Mouse (Mus musculus) hindlimb bud, embryonic 11.5 days (tissue): ENCODE results near the gene Triobp.

Source experiments
- DNase-seq: peaks from one replicate; pipeline ENCODE4 v3.0.0-alpha.2; 2012; ENCODE audit warnings: low read depth, low spot score; ENCODE audit errors: extremely low spot score

The Triobp gene

DNA sequence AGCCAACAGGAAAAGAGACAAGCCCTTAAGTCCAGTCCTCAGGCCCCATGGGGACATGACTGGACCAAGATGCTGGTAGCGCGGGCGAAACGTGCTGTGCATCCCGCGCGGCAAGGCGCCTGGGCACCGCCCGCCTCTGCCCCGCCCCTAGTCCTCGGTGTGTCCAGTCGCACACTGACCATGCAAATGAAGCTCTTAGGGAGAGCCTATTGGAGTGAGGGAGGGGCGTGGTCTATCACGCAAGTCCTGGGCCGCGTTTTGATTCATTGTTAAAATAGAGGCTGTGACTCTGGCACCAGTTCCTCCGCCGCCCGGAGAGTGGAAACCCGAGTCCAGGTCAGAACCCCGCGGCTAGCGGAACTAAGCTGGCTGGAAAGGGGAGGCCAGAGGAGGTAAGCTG, at the start of gene Triobp:
Gene Triobp, plus strand, starts transcription at position 68 of the 400 bp plus-strand sequence.
- DNase-seq: no peak

DNA sequence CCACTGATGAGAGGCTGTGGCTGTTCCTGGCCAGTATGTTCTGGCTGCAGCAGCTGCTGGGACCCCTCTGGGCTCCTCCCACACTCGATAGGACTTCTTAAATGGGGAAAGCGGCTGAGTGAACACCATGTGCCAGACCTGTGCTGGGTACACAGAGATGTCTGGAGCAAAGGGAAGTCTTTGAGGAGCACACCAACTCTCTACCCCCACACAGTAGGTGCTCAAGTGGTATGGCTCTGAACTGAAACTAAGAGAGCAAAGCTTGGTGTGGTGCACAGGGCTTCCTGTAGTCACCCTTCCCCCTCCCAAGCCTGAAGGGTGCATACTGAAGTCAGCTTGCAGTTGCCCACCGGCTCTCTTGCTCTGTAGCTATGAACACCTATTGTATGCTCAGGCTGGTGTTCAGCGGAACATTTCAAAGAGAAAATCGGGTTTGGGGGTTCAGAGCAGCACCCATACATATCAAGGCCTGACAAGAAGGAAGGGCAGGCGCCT, 49.0 kb upstream of the Triobp start:
- DNase-seq: no peak

- no peak for DNase-seq
These were observed 48.1 kb upstream of the Triobp start, which contains the start of gene Gm49510 for GRCm38 (mm10) chr15:78899409-78899739. Gene Gm49510 (plus strand): TSS chr15:78899667.

- no peak for DNase-seq
These were observed 47.6 kb upstream of the Triobp start, which contains the start of gene Sh3bp1 for GRCm38 (mm10) chr15:78899740-78900584. Gene Sh3bp1 (plus strand): TSS chr15:78899768.

DNA sequence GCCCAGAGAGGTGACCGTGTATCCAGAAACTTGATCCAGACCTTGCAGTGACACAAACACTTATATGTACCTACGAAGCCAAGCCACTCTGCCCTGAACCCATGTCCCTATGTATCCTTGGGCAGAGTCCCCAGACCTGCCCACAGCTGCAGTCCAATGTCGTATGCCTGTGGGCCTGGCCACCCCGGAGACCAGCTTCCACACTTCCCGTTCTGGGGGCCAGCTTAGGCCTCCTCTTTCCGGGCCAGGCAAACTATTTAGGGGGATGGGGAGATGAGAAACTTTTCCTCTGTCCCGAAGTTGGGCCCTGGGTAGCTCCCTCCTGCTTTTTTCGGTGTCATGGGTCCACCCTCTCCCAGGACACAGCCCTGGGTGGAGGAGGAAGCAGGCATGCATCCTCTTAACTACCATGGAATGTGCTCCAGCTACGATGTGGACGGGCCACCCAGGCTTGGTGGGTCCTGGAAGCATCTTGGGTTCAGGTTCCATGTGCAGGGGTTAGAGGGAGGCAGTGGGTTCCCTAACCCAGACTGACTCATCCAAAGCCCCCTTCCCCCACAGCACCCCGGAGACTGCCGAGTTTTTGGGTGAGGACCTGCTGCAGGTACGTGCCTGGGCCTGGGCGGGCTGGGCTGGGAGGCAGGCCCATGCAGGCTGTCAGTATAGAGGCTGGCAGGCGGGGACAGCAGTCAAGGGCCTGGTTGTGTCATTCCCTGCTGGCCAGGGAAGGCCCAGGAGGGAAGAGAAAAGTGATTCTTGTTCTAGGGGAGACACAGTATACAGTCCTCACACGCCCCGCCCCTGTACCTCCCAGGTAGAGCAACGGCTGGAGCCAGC, 46.7 kb upstream of the Triobp start:
- DNase-seq: no peak

GRCm38 (mm10) chr15:78901422-78901789, 46.1 kb upstream of the Triobp start:
- no peak for DNase-seq

- DNase-seq: no peak
These were observed 44.3 kb upstream of the Triobp start for GRCm38 (mm10) chr15:78903243-78903642.

DNA sequence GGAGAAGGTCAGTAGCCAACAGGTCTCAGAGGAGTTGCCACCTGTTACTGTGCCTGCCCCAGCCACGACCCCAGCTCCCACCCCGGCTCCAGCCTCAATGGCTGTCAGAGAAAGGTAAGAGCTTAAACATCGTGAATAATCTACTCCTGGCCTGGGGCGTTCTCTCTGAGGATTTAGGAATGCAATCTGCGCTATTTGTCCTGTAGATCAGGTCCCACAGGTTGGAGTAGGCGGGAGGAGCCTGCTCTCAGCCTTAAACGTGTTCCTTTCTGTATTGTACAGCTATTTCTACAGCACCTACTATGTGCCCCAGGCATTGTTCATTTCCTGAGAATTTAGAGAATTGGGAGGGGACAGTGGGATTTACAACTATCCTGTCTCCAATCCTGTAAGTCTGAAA, 39.1 kb upstream of the Triobp start:
- DNase-seq: no peak

- DNase-seq: no peak
These were observed 38.5 kb upstream of the Triobp start for GRCm38 (mm10) chr15:78908982-78909381.

- no peak for DNase-seq
These were observed 35.5 kb upstream of the Triobp start for GRCm38 (mm10) chr15:78912040-78912439.

DNA sequence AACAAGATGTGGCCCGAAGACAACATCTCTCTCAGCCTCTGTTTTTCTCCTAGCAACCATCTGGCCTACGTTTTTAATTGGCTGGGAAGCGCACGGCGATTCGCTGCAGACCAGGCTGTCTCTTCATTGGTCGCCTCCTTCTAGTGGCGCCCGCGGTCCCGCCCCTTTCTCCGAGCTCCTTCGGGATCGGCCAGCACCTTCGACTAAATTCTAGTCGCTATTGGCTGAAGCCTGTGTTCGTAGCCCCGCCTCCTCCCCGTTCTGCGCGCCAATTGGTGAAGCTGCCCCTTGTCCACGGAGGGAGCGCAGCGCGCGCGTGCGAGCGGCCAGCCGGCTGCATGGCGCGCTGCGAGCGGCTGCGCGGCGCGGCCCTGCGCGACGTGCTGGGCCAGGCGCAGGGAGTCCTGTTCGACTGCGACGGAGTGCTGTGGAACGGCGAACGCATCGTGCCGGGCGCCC, 33.9 kb upstream of the Triobp start, which contains the start of gene Pdxp:
Gene Pdxp, plus strand, starts transcription at position 288 of the 459 bp plus-strand sequence.
- peak; percentile 87 for DNase-seq

DNA sequence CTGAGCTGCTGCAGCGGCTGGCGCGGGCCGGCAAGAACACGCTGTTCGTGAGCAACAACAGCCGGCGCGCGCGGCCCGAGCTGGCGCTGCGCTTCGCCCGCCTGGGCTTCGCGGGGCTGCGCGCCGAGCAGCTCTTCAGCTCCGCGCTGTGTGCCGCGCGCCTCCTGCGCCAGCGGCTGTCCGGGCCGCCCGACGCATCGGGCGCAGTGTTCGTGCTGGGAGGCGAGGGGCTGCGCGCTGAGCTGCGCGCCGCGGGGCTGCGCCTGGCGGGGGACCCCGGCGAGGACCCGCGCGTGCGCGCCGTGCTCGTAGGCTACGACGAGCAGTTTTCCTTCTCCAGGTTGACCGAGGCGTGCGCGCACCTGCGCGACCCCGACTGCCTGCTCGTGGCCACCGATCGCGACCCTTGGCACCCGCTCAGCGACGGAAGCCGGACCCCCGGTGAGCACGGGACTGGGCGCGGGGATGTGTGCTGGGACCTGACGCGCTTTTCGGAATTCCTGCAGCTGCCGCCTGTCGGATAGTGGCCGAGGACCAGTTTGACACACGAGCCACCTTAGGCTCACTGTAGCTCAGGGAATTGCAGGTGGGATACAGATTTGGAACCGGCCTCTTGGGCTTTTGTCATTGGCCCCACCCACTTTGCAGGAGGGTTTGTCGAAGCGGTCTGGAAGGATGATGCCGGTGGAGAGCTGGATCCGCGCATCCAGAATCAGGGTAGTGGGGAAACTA, 33.3 kb upstream of the Triobp start:
- DNase-seq: no peak

GRCm38 (mm10) chr15:78914823-78915659, 32.5 kb upstream of the Triobp start:
- no peak for DNase-seq

DNA sequence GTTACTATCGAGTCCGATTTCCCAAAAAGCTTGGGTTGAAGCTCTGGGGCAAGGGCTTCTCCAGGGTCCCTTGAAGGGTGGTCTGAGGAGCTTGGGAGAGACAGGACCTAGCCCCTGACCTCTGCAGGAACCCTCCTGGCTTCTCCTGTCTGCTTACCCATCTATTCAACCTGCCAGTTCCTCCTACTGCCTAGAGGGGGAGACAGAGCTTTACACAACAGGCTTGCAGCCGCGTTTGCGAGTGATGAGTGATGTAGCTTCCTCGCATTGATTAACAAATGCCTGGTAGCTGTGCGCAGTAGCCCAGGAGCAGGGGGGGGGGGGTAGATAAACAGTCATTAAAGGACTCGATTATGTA, 31.9 kb upstream of the Triobp start:
- no peak for DNase-seq

DNA sequence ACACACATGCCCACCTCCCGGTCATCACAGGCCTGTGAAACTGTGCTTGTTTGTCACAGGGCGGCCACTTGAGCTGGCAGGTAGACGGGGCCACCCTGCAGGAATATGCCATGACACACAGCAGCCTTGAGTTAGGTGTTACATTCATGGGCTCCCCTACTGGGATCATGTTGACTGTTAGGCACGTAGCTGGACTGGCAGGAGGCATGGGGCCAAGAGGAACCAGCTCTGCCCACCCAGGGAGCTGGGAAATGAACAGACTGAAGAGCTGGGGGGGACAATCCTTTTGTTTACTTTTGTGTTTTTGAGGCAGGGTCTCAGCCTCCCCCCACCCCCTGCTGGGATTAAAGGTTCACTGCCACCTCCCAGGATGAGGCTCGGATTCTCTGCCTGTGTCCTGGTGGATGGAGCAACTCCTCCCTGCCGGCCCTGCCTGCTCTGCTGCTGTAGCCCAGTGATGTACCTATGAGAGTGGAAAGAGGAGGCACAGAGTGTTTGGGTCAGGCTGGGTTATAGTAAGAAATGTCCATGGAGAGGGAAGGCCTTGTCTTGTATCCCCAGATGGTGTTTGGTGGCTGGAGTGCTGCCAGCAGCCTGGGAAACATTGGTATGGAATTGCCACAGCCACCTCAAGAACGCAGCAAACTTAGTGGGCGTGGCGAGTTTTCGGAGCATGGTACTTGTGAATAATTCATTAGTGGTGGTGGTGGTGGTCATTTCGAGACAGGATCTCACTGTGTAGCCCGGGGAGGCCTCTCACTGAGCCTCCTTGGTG, 31.3 kb upstream of the Triobp start:
- DNase-seq: no peak

GRCm38 (mm10) chr15:78918126-78918525, 29.4 kb upstream of the Triobp start:
- DNase-seq: no peak

DNA sequence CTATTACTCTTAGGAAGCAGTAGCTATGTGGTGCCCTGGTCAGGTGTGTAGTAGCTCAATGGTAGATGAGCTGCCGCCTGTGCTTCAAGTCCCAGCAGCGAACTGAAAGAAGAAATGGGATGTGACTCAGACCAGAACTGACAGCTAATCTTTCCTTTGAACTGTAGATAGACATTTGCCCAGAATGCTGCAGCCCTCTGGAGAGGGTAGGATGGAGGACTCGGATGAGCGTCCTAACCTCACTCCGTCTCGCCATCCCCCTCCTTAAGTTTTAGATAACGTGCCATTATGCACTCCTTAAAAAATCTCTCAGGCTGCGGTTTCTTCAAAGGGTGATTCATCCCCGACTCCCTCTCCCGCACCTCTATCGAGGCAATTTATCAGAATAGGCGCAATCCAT, 27.6 kb upstream of the Triobp start:
- no peak for DNase-seq

GRCm38 (mm10) chr15:78922700-78923099, 24.8 kb upstream of the Triobp start:
- DNase-seq: no peak

DNA sequence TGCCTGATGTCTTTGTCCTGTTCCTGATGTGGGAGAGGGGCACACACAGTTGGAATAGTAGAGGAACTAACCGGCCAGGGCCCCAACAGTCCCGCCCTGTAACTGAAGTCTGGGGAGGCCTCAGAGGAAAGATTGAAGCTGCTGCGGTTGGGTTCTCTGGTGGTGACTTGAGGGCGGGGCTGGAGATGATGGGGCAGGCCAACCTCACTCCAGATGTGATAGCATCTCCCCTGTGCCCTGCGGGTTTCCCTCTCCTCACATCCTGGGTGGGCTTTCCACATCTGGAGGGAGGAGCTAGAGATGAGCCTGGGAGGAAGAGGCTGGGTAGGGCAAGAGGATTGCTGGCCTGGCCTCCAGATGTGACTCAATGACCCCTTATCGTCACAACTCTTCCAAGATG, 23.9 kb upstream of the Triobp start:
- no peak for DNase-seq
